Mouse (Mus musculus) spleen, postnatal 10 days (tissue): Measurements from ENCODE around the gene Keap1.
"Not testable (repeated sequence)": the region's sequence is repeated elsewhere in the genome, so short reads cannot be mapped to it uniquely, and the experiment has no call there.

Source experiments
- DNase-seq, 2 experiments: peaks; one replicate each; pipeline ENCODE4 v3.0.0; 2021 to 2022; ENCODE audit warnings: low spot score in 2 of 2

Keap1 gene

GRCm38 (mm10) chr9:21233366-21233765, 5.8 kb downstream of the Keap1 start:
- DNase-seq: no peak

- DNase-seq: no peak
These were observed 6.3 kb downstream of the Keap1 start for GRCm38 (mm10) chr9:21232867-21233266.

DNA sequence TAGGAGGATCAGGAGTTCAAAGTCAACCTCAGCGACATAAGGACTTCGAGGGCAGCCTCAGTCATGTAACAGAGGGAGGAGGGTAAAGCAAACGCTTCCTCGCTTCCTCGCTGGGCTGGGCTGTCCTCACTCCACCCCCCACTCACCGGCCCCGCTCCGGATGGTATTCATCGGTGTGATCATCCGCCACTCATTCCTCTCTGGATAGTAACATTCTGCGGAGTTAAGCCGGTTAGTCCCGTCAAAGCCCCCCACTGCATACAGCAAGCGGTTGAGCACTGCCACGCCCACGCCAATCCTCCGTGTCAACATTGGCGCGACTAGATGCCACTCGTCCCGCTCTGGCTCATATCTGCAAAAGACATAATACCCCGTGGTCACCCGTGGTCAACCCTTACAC, 7.6 kb downstream of the Keap1 start:
- DNase-seq: no peak

- DNase-seq: no peak
These were observed 11.8 kb downstream of the Keap1 start for GRCm38 (mm10) chr9:21227342-21227741.

GRCm38 (mm10) chr9:21225415-21225758, 13.8 kb downstream of the Keap1 start:
- no peak for DNase-seq

GRCm38 (mm10) chr9:21224576-21225414, 14.4 kb downstream of the Keap1 start:
- DNase-seq: peak in 1 of 2 experiments; percentile 59

DNA sequence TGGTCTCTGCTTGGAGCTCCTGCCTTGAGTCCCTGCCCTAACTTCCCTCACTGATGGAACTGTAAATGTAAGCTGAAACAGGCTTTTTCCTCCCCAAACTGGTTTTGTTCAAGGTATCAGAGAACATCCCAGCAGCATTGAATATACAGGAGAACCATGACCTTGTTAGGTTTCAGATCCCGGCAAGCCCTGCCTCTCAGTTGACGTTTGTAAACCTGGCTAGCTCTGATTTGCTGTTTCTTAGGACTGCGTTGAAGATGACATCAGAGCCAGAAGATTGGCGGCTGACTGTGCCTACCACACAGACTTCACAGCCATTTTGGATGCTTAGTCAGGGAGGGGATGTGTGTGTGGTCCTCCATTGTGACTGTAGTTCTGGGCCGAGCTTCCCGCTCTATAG, 15.3 kb downstream of the Keap1 start:
- no peak for DNase-seq

- DNase-seq: not testable (repeated sequence)
These were observed 15.7 kb downstream of the Keap1 start for GRCm38 (mm10) chr9:21223490-21223889.

DNA sequence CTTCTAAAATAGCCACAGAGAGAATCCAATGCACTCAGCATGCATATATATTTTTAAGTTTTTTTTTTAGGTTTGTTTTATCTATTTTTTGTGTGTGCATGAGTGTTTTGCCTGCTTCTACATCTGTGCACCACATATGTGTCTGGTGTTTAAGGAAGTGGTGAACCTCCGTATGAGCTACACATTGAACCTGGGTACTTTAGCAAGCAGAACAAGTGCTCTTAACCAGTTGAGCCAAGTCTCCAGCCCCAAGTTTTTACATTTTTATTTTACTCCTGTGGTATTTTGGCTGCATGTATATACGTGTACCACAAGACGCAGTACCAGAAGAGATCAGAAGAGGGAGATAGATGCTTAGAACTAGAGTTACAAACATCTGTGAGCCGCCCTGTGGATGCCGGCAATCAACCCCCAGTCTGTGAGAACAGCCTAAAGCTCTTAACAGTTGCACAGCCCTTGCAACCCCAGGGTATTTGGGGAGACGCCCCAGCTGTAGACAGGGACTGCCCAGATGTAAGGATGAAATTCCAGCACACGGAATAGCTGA, 17.7 kb downstream of the Keap1 start:
- DNase-seq: peak in 1 of 2 experiments; percentile 43

GRCm38 (mm10) chr9:21220490-21221382, 18.4 kb downstream of the Keap1 start:
- peak; percentile 94 for DNase-seq

DNA sequence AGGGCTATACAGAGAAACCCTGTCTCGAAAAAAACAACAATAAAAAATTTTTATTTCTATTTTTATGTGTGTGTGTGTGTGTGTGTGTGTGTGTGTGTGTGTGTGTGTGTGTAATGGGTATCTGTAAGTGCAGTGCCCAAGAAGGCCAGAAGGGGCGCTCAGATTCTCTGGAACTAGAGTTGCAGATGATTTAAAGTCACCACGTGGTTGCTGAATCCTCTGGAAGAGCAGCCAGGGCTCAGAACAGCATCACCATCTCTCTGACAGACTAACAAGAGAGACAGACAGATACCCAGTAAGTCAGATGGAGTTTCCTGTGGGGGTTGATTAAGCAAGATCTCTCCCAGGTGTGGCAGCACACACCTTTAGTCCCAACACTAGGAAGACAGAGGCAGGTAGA, 19.3 kb downstream of the Keap1 start:
- peak in 1 of 2 experiments; percentile 58 for DNase-seq

GRCm38 (mm10) chr9:21216050-21216841, 22.9 kb downstream of the Keap1 start:
- no peak for DNase-seq

GRCm38 (mm10) chr9:21213617-21214190, 25.5 kb downstream of the Keap1 start:
- DNase-seq: peak in 1 of 2 experiments; percentile 49

GRCm38 (mm10) chr9:21211624-21212023, 27.5 kb downstream of the Keap1 start:
- no peak for DNase-seq

GRCm38 (mm10) chr9:21210821-21211220, 28.3 kb downstream of the Keap1 start:
- DNase-seq: no peak

DNA sequence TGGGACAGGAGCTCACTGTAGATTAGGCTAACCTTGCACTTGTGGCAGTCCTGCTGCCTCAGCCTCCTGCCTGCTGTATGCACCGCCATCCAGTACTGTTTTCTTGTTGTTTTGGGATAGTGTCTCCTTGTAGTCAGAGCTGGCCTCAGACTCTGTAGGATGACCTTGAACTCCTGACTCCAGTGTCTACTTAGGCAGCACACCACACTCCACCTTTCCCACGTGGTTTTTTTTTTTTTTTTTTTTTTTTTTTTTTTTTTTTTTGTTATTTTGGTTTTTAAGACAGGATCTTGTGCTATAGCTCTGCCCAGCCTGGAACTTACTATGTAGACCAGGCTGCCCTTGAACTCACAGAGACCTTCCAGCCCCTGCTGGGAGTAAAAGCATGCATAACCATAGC, 30.5 kb downstream of the Keap1 start:
- DNase-seq: no peak

DNA sequence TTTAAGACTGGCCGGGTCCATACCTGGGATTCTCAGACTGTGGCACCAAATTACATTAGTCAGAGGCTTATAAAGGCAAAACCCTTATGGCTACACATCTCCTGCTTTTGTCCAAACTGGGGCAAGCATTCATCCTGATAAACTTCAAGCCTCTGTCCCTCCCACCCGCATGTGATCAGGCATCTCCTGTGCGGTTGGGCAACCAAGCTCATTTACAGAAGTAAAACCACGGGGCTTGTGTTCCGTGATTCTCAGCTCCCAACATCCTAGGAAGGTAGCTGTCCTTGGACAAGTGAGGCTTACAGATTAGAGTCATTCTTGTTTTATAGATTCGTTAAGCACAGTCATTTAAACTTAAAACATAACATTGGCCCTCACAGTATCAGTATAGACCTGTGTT, 32.3 kb downstream of the Keap1 start:
- DNase-seq: no peak

DNA sequence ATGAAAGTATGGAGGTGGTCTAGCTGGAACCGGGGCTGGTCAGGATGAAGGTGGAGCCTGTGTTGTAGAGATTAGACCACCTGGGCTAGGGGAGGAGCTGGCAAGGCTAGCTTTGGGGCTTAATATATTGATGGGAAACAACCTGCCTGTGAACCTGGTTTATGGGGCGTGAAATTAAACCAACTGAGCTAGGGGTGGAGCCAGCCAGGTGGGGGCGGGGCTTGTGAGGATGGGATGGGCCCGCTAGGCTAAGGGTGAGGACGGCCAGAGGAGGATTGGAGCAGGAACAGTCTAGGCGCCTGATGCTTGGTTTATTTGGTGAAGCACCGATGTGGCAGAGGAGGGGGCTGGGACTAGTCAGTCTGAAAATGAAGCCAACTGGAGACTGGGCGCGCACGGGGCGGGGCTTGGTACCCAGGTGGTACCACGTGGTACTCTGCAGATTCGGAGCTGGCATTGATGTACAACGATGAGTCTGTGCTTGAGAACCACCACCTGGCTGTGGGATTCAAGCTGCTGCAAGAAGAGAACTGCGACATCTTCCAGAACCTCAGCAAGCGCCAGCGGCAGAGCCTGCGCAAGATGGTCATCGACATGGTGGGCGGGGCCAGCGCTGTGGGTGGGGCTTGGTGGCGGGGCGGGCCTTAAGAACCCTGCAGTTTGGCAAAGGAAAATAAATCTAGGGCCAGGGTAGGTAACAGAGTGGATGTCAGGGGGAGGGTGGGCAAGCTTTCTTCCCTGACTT, 34.5 kb downstream of the Keap1 start:
- DNase-seq: peak in 1 of 2 experiments; percentile 53

DNA sequence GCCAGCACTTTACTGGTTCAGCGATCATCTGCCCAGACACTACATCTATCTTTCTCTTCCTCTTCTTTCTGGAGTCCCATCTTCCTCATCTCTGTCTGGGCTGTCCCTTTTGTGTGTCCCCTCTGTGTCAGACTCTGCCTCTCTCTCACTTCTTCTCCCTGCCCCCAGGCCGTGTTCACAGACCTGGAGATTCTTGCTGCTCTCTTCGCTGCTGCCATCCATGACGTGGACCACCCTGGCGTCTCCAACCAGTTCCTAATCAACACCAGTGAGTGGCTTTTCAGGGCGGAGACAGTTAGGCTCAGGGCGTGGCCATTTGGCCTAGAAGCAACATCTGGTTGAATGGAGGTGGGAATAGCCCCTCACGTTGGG, 35.0 kb downstream of the Keap1 start:
- no peak for DNase-seq

DNA sequence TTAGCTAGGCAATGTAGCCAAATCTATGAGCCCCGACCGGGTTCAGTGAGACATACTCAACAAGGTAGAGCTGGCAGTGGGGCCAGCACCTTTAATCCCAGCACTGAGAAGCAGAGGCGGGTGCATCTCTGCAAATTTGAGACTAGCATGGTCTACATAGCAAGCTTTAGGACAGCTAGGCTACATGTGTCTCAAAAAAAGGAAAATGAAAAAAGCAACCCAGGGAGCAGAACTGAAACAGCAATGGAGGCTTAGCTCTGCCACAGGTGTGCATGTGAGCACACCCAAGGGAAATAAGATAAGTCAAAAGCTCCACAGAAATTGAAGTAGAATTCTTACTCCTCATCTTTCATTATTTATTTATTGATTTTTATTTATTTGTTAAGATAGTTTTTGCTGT, 40.2 kb downstream of the Keap1 start:
- DNase-seq: no peak

DNA sequence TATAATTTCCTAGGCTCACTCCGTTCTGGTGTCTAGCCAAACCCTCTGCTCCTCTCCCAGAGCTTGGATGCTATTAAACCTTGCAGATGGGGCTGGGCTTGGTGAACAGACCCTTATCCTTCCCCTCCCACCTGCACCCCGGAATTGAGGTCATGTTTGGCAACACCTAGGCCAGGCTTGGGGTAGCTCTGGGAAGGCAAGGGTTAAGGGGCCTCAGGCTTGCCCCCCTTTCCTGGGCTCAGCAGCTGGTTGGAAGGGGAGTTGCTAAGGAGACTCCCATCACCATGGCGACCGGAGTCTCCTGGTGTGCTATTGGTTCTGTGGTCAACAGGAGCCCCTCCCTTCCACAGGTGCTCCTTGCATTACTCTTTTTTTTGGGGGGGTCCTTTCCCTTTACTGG, 41.2 kb downstream of the Keap1 start:
- DNase-seq: no peak
